Mouse (Mus musculus) retina, postnatal 1 day (tissue): ENCODE data around the gene Olfr47.
"Not testable (repeated sequence)": the region's sequence is repeated elsewhere in the genome, so short reads cannot be mapped to it uniquely, and the experiment has no call there.

Experiments
- DNase-seq: peaks from one replicate; pipeline ENCODE4 v3.0.0-alpha.2; 2012

Gene Olfr47

GRCm38 (mm10) chr6:43231255-43231654 is at the start of gene Olfr47:
Olfr47 (plus strand) TSS chr6:43231529.
- not testable (repeated sequence) for DNase-seq

DNA sequence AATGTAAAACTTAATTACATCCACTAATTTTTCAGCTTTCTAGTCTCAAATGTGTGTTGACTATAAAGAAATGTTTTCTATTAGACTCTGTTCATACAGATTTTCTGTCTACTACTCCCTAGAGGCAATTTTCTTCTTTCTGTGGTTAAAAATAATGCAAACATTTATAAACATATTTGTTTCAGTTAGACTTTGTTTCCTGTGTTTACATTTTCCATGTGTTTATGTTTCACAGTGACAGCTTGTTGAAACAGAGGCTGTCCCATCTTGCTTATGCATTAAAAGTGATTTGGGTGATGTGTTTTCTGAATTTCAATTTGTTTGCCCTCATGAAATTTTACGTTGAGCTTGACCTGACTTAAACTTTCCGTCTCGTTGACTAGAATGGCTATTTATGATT is 40.3 kb upstream of the Olfr47 start:
- DNase-seq: no peak

DNA sequence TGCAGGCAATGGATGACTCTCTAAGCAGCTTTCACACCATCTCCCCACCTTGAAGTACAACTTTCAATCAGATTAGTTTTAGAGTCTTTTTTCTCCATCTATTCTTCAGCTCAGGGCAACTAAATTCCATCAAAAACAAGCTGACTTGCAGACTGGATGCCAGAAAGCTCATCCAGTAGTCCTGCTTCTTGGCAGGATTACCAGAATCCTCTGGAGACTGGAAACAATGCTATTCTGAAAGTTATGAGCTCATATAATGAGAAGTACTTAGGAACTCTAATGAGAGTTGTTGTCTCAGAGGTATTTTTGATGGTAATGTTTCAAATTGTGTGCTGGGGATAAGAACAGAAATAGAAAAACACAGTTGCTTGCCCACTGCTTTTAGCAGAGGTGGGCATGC is 34.5 kb upstream of the Olfr47 start, which contains the start of gene Olfr435:
Olfr435 (plus strand) TSS at position 366 of the 400 bp plus-strand sequence.
- DNase-seq: no peak

GRCm38 (mm10) chr6:43198094-43198493 is 33.2 kb upstream of the Olfr47 start:
- no peak for DNase-seq

- DNase-seq: no peak
Measured at GRCm38 (mm10) chr6:43202786-43203185, 28.5 kb upstream of the Olfr47 start.

GRCm38 (mm10) chr6:43205355-43205754 is 26.0 kb upstream of the Olfr47 start:
- DNase-seq: no peak

- not testable (repeated sequence) for DNase-seq
Measured at GRCm38 (mm10) chr6:43212873-43213272, 18.5 kb upstream of the Olfr47 start, which contains the start of gene Olfr434. Olfr434 (plus strand) TSS chr6:43213021.

DNA sequence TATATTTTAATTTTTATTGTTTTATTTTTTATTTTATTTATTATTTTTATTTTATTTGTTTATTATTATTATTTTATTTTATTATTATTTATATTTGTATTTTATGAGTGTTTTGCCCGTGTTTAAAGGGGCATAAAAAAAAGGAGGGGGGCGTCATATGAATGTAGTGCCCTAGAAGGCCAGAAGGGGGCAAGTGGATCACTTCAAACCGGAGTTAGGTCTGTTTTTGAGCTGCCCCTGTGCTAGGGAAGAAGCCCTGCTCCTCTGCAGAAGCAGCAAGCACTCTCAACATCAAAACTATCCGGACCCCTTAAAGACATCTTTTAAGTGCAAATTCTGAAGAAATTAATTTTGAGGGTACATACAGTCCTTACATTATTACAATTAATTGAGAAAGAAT is 10.7 kb downstream of the Olfr47 start:
- peak; percentile 48 for DNase-seq

GRCm38 (mm10) chr6:43247396-43247795 is 16.1 kb downstream of the Olfr47 start:
- no peak for DNase-seq

GRCm38 (mm10) chr6:43252994-43253393 is 21.7 kb downstream of the Olfr47 start:
- DNase-seq: no peak

DNA sequence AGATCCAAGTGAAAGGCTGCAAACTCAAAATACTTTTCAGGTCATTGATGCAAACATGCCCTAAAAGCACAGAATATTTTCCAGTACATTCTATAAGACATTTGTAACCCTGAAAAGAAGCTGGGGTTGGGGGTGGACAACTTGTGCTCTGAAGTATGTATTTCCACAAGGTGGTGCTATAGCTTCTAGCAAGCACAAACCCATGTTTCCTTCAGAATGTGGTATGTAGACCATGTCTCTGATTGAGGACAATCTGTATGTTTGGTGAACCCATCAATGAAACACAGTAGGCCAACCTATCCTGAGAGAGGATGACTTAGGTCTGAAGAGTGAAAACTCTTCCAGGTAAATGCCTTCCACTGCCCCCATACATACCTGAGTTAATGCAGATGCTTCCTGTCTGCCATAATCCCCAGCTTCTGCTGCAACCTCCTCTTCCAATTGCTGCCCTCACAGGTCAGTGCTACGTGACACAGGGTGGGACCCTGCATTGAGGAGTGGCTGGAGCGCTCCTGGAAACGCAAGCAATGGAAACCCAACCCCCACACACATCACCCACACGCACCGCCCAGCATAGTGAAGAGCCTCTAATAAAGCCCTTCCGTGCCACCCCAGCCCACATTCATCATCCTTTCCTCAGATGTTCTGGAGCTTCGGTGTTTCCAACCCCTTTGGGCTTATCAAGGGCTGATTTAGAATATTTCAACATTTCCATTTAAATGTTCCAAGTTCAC is 23.0 kb downstream of the Olfr47 start:
- peak; percentile 36 for DNase-seq

DNA sequence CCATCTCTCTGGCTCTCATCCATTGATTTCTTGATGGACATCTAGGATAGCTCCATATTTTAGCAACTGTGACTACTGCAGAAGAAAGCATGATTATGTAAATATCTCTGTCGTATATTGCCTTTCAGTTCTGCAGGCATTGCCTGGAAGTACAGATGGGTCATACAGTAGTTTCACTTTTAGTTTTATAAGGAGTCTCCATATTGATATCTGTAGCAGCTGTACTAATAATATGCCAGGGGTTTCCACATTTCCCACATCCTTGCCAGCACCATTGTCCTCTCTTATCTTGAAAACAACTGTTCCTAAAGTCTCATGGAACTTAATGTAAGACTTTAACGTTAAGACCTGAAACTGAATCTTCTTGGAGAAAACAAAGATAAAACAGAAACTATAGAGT is 29.4 kb downstream of the Olfr47 start:
- no peak for DNase-seq

DNA sequence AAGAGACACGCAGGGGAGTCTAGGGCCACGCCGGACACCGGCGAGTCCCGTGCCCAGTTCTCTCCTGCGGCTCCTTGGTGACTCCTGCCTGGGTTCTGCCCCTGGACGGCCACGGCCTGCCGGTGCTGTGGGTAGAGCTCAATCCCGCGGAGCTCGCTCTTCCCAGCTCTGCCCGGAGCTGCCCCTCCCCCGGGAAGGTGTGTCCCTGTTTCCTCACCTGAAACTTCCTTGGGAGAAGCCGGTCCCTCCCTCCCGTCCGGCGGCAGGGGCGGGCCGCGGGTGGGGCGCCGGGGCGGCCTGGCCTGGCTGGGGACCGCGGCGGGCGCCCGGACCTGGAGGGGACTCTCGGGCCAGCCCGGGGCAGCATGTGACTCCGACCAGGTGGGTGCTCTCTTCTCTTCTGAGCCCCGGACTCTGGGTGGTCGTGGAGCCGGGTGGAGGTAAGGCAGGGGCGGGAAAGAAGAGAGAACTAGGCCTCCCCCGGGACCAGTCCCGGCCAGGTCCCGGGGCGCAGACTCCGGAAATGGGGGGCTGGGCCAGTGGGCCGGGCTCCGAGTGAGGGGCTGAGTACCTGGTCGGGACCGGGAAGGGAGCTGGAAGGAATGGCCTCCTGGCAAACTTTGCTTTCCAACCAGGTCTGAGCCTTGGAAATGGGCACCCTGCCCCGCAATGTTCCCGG is 34.2 kb downstream of the Olfr47 start, which contains the start of gene Arhgef5:
Arhgef5 (plus strand) TSS at position 220 of the 679 bp plus-strand sequence.
- DNase-seq: peak; percentile 30

DNA sequence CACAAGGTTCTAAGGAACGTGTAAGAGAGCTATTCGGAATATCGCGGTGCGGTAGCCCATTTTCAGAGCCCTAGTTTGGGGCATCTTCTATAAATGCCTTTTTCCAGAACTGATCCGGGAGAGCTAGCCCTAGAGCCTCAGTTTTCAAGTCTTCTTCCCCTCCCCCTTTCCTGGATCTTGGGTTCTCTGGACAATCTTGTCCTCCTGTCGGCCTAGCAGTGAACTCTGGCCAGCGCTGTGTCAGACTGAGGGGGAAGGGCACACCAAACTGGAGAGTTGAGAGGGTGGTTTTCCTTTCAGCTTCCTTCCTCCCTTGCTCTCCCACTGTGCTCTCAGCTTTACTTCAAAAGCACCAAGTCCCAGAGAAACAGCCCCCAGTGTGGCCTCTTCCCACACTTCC is 35.0 kb downstream of the Olfr47 start:
- DNase-seq: peak; percentile 29

- DNase-seq: no peak
Measured at GRCm38 (mm10) chr6:43272597-43272996, 41.3 kb downstream of the Olfr47 start.

DNA sequence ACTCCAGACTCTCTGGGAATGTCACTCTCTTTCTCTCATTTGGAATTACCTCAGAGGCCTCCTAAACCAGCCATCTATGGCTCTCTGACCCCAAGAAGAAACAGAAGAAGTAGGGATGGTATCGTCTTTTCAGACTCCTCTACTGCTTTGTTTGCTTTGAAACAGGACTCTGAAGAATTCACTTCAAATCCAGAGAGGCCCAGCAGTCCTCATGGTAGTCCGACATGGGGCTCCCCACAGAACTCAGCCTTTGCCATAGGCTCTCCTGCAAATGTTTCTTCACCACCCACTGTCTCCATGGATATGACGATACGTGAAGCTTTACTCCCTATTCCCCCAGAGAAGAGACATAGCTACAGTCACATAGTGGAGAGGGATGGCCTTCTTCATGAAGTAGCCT is 42.8 kb downstream of the Olfr47 start:
- no peak for DNase-seq

- peak; percentile 13 for DNase-seq
Measured at GRCm38 (mm10) chr6:43278247-43278646, 46.9 kb downstream of the Olfr47 start.

DNA sequence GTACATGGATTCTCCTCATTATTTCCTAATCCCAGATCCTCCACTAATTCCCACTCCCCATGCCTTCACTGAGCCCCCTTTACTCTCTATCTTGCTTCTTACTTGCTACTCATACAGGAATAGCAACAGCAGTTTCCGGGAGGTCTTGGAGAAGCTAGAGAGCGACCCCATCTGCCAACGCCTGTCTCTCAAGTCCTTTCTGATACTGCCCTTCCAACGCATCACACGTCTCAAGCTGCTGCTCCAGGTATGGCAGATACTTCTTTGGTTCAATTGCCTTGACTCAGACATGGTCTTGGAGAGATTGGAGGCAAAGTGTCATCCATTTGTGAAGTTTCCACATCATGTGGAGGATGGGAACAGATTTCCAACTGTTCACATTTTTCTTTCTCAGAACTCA is 49.2 kb downstream of the Olfr47 start:
- no peak for DNase-seq
